Mouse (Mus musculus): ENCODE data around the gene 6430628N08Rik.

DNA sequence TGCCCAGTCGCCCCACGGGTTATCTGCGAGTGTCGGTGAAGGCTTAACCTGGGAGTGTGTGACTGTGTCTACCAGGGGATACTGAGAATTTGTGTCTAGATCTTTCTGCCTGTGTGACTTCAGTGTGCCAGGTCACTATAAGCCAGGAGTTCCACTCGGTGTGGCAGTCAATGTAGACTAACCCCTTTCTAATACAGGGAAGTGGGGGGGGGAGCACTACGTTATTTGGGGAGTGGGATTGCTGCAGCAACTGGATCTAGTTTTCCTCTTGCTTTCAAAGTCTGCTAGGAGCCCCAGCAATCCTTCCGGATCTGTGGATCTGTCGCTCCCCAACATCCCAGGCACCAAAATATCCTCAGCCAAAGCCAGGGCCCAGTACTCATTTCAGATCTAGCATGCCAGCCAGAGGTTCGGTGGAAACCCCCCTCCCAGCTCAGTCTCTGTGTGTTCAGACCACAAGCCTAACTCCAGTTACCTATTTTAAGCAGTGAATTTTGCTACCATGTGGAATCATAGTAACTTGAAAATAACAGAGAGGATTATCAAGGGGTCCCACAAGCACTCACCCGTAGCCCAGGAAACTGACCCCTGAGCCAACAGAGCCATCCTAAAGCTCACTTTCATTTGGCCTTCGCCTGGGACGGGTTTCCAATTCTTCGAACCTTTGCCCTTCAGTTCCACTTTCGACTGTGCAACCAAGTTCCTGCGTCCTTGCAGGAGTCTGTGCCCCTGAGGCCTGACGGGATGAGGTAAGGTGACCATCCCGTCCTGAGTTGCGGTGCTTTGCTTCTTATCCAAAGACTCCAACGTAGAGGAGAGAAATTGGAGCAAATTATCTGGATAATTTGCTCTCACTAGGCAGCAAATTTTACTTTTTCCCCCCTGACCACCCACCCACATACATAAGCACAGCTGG, 46.9 kb downstream of the 6430628N08Rik start:
- TF ChIP-seq CTCF (IDR thresholded peaks at IDR 0.05; ENCODE audit: low read depth) (no peak), EP300 (IDR thresholded peaks at IDR 0.05; ENCODE audit: low read depth) (no peak)
